Mouse (Mus musculus) embryonic facial prominence, embryonic 14.5 days (tissue): ENCODE results near the gene Frmpd4. TPM values are rescaled to one million over a fixed set of nuclear protein-coding genes. Genes with fewer than 3 reads are reported as not detected.

Source experiments
- ATAC-seq: fragments of 200-750 bp; cut with Nextera tagmentation; 2 replicates; pipeline ENCODE4 v1.8.0; 2017; ENCODE audit warnings: low read depth, moderate number of reproducible peaks, moderate TSS enrichment
- DNase-seq: peaks from one replicate; pipeline ENCODE4 v3.0.0-alpha.2; 2015; ENCODE audit warnings: low spot score
- H3K27ac ChIP-seq: fragments of 300-500 bp; sonication (generic); replicated peaks from 2 replicates; pipeline ENCODE4 v1.5.1; 2014; ENCODE audit warnings: low read depth, mild to moderate bottlenecking, low read length, moderate library complexity
- H3K27me3 ChIP-seq: fragments of 300-500 bp; sonication (generic); replicated peaks from 2 replicates; pipeline ENCODE4 v1.6.1; 2014; ENCODE audit warnings: low read length; ENCODE audit not compliant: control insufficient read depth, insufficient read depth
- H3K36me3 ChIP-seq: fragments of 300-500 bp; sonication (generic); 2 replicates; pipeline ENCODE4 v1.6.1; 2014; ENCODE audit warnings: low read length, mixed read lengths; ENCODE audit not compliant: control insufficient read depth, insufficient read depth
- H3K4me1 ChIP-seq: fragments of 300-500 bp; sonication (generic); 2 replicates; pipeline ENCODE4 v1.6.1; 2014; ENCODE audit warnings: antibody characterized with exemption, low read length; ENCODE audit not compliant: control insufficient read depth, insufficient read depth
- H3K4me2 ChIP-seq: fragments of 300-500 bp; sonication (generic); 2 replicates; pipeline ENCODE4 v1.6.1; 2014; ENCODE audit warnings: low read depth, mild to moderate bottlenecking, low read length, moderate library complexity, mixed read lengths
- H3K4me3 ChIP-seq: fragments of 300-500 bp; sonication (generic); 2 replicates; pipeline ENCODE4 v1.5.1; 2014; ENCODE audit warnings: low read depth, mild to moderate bottlenecking, low read length
- H3K9ac ChIP-seq: fragments of 300-500 bp; sonication (generic); 2 replicates; pipeline ENCODE4 v1.6.1; 2014; ENCODE audit warnings: low read depth, mild to moderate bottlenecking, low read length, moderate library complexity, mixed read lengths
- H3K9me3 ChIP-seq: fragments of 300-500 bp; sonication (generic); 2 replicates; pipeline ENCODE4 v1.6.1; 2016; ENCODE audit warnings: low read length; ENCODE audit not compliant: control insufficient read depth
- WGBS: fragments of 180-500 bp; shearing (Covaris S2); extraction: QIAGEN DNeasy Blood & Tissue Kit; methylation state at CpG from one replicate; pipeline ENCODE4 v1.1.7; 2014; 5-methylcytosine and 5-hydroxymethylcytosine counted together
- polyA plus RNA-seq: library from polyadenylated mRNA; unstranded; fragments of >200 nt; fragmentation: Nextera tagmentation; extraction: Ambion mirVana; gene quantifications from 2 replicates; pipeline ENCODE4 v1.2.1, GENCODE M21; 2014

The Frmpd4 gene
- polyA plus RNA-seq, 1 experiment from 2014 or later, result 0.72 TPM

DNA sequence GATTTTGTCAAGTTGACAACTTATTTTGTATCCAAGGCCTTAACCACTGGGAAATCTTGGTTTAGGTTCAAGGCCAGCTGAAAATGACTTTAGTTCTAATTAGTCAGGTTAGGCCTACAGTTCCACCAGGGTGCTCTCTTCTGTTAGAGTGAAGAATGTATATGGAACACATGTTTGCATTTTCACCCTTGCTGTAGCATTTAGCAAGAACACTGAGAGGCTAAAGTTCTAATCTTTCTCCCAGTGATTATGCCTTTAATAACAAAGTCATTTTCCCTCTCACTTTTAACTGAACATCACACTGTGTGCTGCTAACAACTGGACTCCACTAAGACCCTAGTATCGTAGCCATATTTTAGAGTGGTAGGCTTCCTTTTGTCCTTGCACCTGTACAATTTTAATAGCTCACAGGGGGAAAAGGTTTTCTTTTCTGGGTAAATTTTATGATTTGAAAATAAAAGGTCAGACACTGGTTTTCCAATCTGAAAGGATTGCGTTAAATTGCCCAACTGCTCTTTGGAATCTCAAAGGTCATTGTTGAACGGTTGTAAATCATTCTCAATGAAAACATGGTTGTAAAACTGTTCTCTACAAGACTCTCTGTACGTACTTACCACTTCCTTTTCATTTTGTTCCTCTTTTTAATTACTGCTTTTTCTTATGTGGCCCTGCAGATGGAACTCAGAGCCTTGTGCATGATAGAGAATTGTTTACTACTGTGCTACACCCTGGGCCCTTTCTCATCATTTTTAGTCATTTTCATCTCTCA is 1093.4 kb downstream of the Frmpd4 start:
- ATAC-seq, result no peak
- H3K9me3 ChIP-seq, result no peaks in the 10 kb centered on the region
- peaks cover 6% of the 10 kb centered on the region; the same call in 1 of the 2 replicates for H3K27me3 ChIP-seq
- H3K4me2 ChIP-seq, result no peak overlapping the region
- no peaks in the 10 kb centered on the region for H3K4me1 ChIP-seq
- WGBS, result 78% methylated on average over 4 of the region's 4 CpGs
- H3K27ac ChIP-seq, result no peak overlapping the region
- no peaks in the 10 kb centered on the region for H3K36me3 ChIP-seq
- H3K9ac ChIP-seq, result no peak overlapping the region
- DNase-seq, result no peak
- H3K4me3 ChIP-seq, result no peak overlapping the region

DNA sequence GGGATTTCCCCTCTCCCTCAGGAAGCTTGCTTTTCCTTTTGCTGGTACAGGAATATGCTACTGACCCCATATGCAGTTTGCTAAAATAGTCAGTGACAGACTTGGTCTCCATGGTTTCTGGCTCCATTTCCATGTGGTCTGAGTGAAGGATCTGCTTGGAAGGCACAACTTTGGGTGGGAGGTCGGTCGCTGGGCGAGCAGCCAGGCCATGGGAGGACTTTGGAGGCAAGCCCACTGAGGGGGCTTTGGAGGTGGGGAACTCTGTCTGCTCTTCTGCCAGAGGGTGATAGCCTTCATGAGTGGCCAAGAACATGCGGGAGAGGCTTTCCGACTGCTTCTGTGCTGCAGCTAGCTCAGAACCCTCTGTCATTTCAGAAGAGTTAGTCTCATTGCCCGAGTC is 1099.4 kb downstream of the Frmpd4 start:
- Histone ChIP-seq H3K4me1 (no peaks in the 10 kb centered on the region), H3K9me3 (no peaks in the 10 kb centered on the region), H3K36me3 (no peaks in the 10 kb centered on the region), H3K9ac (no peak overlapping the region), H3K27ac (no peak overlapping the region), H3K4me3 (no peak overlapping the region), H3K4me2 (no peak overlapping the region), H3K27me3 (peaks cover 6% of the 10 kb centered on the region)
- no peak for ATAC-seq
- DNase-seq, result no peak
- 73% methylated on average over 6 of the region's 6 CpGs for WGBS

DNA sequence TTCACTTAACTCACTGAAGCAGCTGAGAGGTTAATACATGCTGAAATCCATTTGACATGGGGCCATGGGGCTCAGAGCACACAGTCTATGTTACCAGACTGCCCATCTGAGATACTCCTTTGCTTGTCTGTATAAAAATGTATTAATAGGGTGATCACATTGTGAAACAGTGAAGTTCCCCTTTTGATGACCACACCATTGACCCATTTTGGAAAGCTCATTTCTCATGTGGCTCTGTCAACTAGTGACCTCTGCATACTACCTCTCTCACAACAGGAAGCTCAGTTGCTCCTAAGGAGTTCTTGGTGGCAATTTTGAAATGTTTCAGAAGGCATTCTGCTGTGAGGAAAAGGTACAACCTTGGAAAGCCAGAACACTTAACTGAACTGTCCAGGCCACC is 1142.1 kb downstream of the Frmpd4 start:
- no peak overlapping the region for H3K27ac ChIP-seq
- no peaks in the 10 kb centered on the region; the same call in 1 of the 2 replicates for H3K27me3 ChIP-seq
- no peak for ATAC-seq
- H3K9me3 ChIP-seq, result no peaks in the 10 kb centered on the region
- no peak overlapping the region for H3K9ac ChIP-seq
- no peak overlapping the region for H3K4me2 ChIP-seq
- no peaks in the 10 kb centered on the region for H3K36me3 ChIP-seq
- no peaks in the 10 kb centered on the region for H3K4me1 ChIP-seq
- no peak overlapping the region for H3K4me3 ChIP-seq
- no peak for DNase-seq

DNA sequence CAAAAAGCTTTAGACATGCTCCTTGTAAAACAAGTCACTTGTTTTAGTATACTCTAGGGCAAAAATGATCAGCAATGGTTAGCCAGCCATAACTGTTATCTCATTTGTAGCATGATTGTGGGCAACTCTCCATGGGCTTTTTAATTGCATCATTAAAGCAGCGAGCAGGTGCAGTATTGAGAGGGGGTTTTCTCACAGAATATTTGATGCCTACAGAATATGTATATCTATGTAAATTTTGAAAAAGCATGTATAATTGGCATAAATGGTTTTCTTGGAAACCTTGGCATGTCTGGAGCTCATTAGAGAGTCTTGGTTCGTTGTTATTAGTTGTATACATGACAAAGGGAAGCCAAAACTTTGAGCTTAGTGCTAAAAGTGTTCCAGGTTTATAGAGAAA is 1143.1 kb downstream of the Frmpd4 start:
- H3K4me2 ChIP-seq, result no peak overlapping the region
- no peaks in the 10 kb centered on the region for H3K4me1 ChIP-seq
- H3K27ac ChIP-seq, result no peak overlapping the region
- 67% methylated on average over 2 of the region's 2 CpGs for WGBS
- no peaks in the 10 kb centered on the region for H3K9me3 ChIP-seq
- ATAC-seq (no peak), DNase-seq (no peak)
- H3K9ac ChIP-seq, result no peak overlapping the region
- H3K27me3 ChIP-seq, result no peaks in the 10 kb centered on the region; the same call in 1 of the 2 replicates
- no peaks in the 10 kb centered on the region for H3K36me3 ChIP-seq
- no peak overlapping the region for H3K4me3 ChIP-seq

Other genes with a start within 250 kb of the Frmpd4 start
- 38.7 and 42.8 TPM in 2 replicates for gene Msl3, start 96.7 kb upstream of the Frmpd4 start, polyA plus RNA-seq
- gene Arhgap6, start 217.9 kb upstream of the Frmpd4 start, polyA plus RNA-seq, result 4.3 and 4.4 TPM in 2 replicates